Mouse (Mus musculus): ENCODE data around the gene Slc39a10.

DNA sequence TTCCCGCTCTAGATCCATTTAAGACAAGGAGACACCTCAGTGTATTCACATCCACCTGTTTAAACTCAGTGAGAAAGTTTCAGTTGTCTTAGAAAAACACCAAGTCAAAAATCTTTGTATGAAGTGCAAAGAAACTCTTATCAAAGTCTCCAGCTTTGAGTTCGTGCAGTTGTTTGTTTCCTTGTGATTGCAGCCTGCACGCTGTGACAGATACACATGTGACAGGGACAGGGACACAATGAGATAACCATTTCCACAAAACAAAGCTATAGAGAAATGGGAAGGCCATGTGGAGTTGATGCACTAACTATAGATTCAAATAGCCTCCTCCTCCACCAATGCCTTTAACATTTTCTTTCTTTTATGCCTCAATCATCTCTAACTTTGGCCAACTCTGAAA, 33.6 kb upstream of the Slc39a10 start:
- no peak for TF ChIP-seq POLR2A (IDR thresholded peaks at IDR 0.05; ENCODE audit: insufficient read depth, low read depth, low read length)
- TF ChIP-seq CTCF (IDR thresholded peaks at IDR 0.05; ENCODE audit: insufficient read depth, low read depth, low read length) = no peak

All from olfactory bulb, adult 2 months (tissue).